Mouse (Mus musculus) layer of hippocampus, adult 8-10 months (tissue): ENCODE measurements at regions not wholly inside any gene's neighbourhood (a gene's known extent, or its start where the extent isn't known, plus 50 kb on each side); places are given as distances from the start of the nearest gene placed in this dataset.

ENCODE experiments used
- DNase-seq, 2 experiments: peaks; one replicate each; pipeline ENCODE4 v3.0.0; 2022; ENCODE audit warnings: low spot score in 2 of 2

- no peak for DNase-seq
Measured at GRCm38 (mm10) chr7:72726214-72726854, 419.9 kb upstream of the Mctp2 start.

GRCm38 (mm10) chr7:72737792-72738191 is 431.4 kb upstream of the Mctp2 start:
- DNase-seq: no peak

GRCm38 (mm10) chr7:72738324-72738944 is 432.0 kb upstream of the Mctp2 start:
- DNase-seq: no peak

GRCm38 (mm10) chr7:72742376-72742775 is 436.0 kb upstream of the Mctp2 start:
- DNase-seq: no peak

GRCm38 (mm10) chr7:72751501-72751917 is 445.1 kb upstream of the Mctp2 start:
- DNase-seq: no peak

- DNase-seq: no peak
Measured at GRCm38 (mm10) chr7:72753053-72753559, 446.7 kb upstream of the Mctp2 start.

- DNase-seq: no peak
Measured at GRCm38 (mm10) chr7:72762711-72763110, 456.3 kb upstream of the Mctp2 start.

- no peak for DNase-seq
Measured at GRCm38 (mm10) chr7:72768705-72769104, 462.3 kb upstream of the Mctp2 start.

- no peak for DNase-seq
Measured at GRCm38 (mm10) chr7:72774031-72774770, 467.8 kb upstream of the Mctp2 start.

GRCm38 (mm10) chr7:72774771-72775119 is 468.3 kb upstream of the Mctp2 start:
- DNase-seq: no peak

- DNase-seq: peak; percentile 4 to 9
Measured at GRCm38 (mm10) chr7:72787306-72787705, 480.9 kb upstream of the Mctp2 start.

GRCm38 (mm10) chr7:72788261-72788660 is 481.9 kb upstream of the Mctp2 start:
- DNase-seq: no peak

- no peak for DNase-seq
Measured at GRCm38 (mm10) chr7:72822142-72822541, 515.7 kb upstream of the Mctp2 start.

- no peak for DNase-seq
Measured at GRCm38 (mm10) chr7:72826597-72826996, 520.2 kb upstream of the Mctp2 start.

- no peak for DNase-seq
Measured at GRCm38 (mm10) chr7:72835423-72835822, 529.0 kb upstream of the Mctp2 start.

GRCm38 (mm10) chr7:72836026-72836425 is 529.6 kb upstream of the Mctp2 start:
- no peak for DNase-seq

GRCm38 (mm10) chr7:72836457-72836985 is 530.1 kb upstream of the Mctp2 start:
- DNase-seq: no peak

GRCm38 (mm10) chr7:72837992-72838655 is 531.7 kb upstream of the Mctp2 start:
- DNase-seq: peak in 1 of 2 experiments; percentile 4

GRCm38 (mm10) chr7:72851346-72851745 is 524.0 kb upstream of the Rgma start:
- peak; percentile 7 to 19 for DNase-seq

GRCm38 (mm10) chr7:72854501-72855002 is 520.8 kb upstream of the Rgma start:
- DNase-seq: no peak

- DNase-seq: no peak
Measured at GRCm38 (mm10) chr7:72866966-72867754, 508.1 kb upstream of the Rgma start.
